Mouse (Mus musculus): Measurements from ENCODE around the gene Akap2.

- TF ChIP-seq CTCF (IDR thresholded peaks at IDR 0.05; ENCODE audit: low read depth) (no peak), EP300 (IDR thresholded peaks at IDR 0.05; ENCODE audit: low read depth) (no peak)
These were observed 77.1 kb downstream of the Akap2 start for GRCm38 (mm10) chr4:57794547-57794946.

Measured in liver, embryonic 14.5 days (tissue).